Mouse (Mus musculus): ENCODE measurements around the gene S100a10.

GRCm38 (mm10) chr3:93592100-93592499 is 37.2 kb downstream of the S100a10 start:
- no peak for TF ChIP-seq POLR2A (IDR thresholded peaks at IDR 0.05; ENCODE audit: borderline replicate concordance, control insufficient read depth, low read depth, low read length)
- no peak for TF ChIP-seq CTCF (IDR thresholded peaks at IDR 0.05; ENCODE audit: control insufficient read depth, insufficient read depth, low read length)

All from bone marrow, adult 2 months (tissue).